Mouse (Mus musculus): ENCODE results near the gene Alpl.

DNA sequence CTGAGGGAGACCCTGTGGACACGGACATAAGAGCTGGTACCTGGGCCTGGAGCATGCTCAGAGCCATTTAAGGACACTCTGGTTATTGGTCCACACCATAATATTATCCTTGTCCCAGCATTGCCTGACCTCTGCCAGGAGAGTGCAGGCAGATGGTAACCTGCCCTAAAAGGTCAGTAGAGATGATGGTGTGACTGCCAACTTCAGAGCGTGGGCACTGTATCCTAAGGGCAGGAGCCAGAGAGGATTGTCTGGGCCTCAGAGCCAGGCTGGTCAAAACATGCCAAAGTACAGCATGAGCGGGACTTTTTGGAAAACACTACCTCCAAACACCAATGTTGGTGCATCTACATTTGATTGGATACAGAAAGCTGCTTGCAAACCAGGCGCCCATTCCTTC lies 13.8 kb upstream of the Alpl start:
- no peak for TF ChIP-seq CTCF (IDR thresholded peaks at IDR 0.05; ENCODE audit: insufficient read depth, low read depth, low read length)
- no peak for TF ChIP-seq POLR2A (IDR thresholded peaks at IDR 0.05; ENCODE audit: insufficient read depth, low read depth, low read length)
